Mouse (Mus musculus) neural tube, embryonic 12.5 days (tissue): ENCODE results near the gene Syk. TPM values are rescaled to one million over a fixed set of nuclear protein-coding genes. Genes with fewer than 3 reads are reported as not detected.

Experiments
- ATAC-seq: fragments of 200-750 bp; cut with Nextera tagmentation; 2 replicates; pipeline ENCODE4 v1.8.0; 2017; ENCODE audit warnings: low read depth, mild to moderate bottlenecking, moderate TSS enrichment, moderate library complexity; ENCODE audit not compliant: low FRiP score
- H3K27ac ChIP-seq: fragments of 300-500 bp; sonication (generic); 2 replicates; pipeline ENCODE4 v1.5.1; 2016
- H3K27me3 ChIP-seq: fragments of 300-500 bp; sonication (generic); replicated peaks from 2 replicates; pipeline ENCODE4 v1.6.1; 2016; ENCODE audit warnings: mild to moderate bottlenecking
- H3K36me3 ChIP-seq: fragments of 300-500 bp; sonication (generic); 2 replicates; pipeline ENCODE4 v1.6.1; 2016; ENCODE audit warnings: mild to moderate bottlenecking
- H3K4me1 ChIP-seq: fragments of 300-500 bp; sonication (generic); 2 replicates; pipeline ENCODE4 v1.6.1; 2016
- H3K4me2 ChIP-seq: fragments of 300-500 bp; sonication (generic); replicated peaks from 2 replicates; pipeline ENCODE4 v1.6.1; 2016; ENCODE audit warnings: mild to moderate bottlenecking
- H3K4me3 ChIP-seq: fragments of 300-500 bp; sonication (generic); 2 replicates; pipeline ENCODE4 v1.5.1; 2016
- H3K9ac ChIP-seq: fragments of 300-500 bp; sonication (generic); 2 replicates; pipeline ENCODE4 v1.6.1; 2016; ENCODE audit warnings: mild to moderate bottlenecking
- H3K9me3 ChIP-seq: fragments of 300-500 bp; sonication (generic); 2 replicates; pipeline ENCODE4 v1.6.1; 2016; ENCODE audit warnings: mild to moderate bottlenecking
- WGBS: fragments of 180-500 bp; shearing (Covaris S2); methylation state at CpG from one replicate; pipeline ENCODE4 v1.1.7; 2016; 5-methylcytosine and 5-hydroxymethylcytosine counted together
- polyA plus RNA-seq: library from polyadenylated mRNA; unstranded; fragments of >200 nt; fragmentation: Nextera tagmentation; extraction: Ambion mirVana; gene quantifications from 2 replicates; pipeline ENCODE4 v1.2.1, GENCODE M21; 2016

Syk gene
- polyA plus RNA-seq, 1 experiment from 2014 or later, result 3.0 TPM

GRCm38 (mm10) chr13:52607964-52608363 is 25.0 kb downstream of the Syk start:
- 91% methylated on average over 1 of the region's 1 CpGs for WGBS
- no peak for ATAC-seq

GRCm38 (mm10) chr13:52610463-52610862 is 27.5 kb downstream of the Syk start:
- Histone ChIP-seq H3K36me3 (no peaks in the 10 kb centered on the region), H3K4me3 (no peak overlapping the region), H3K4me2 (no peak overlapping the region), H3K9ac (no peak overlapping the region), H3K9me3 (no peaks in the 10 kb centered on the region), H3K4me1 (0 out of 2 replicates have a peak, but pooled peaks cover 3% of the 10 kb centered on the region), H3K27ac (no peak overlapping the region), H3K27me3 (no peaks in the 10 kb centered on the region)
- ATAC-seq, result no peak
- 91% methylated on average over 7 of the region's 7 CpGs for WGBS

More at GRCm38 (mm10) chr13:52607964-52608363, 25.0 kb downstream of the Syk start:
- Histone ChIP-seq H3K4me2 (no peak overlapping the region), H3K4me1 (0 out of 2 replicates have a peak, but pooled peaks cover 3% of the 10 kb centered on the region), H3K9ac (no peak overlapping the region), H3K9me3 (no peaks in the 10 kb centered on the region), H3K4me3 (no peak overlapping the region), H3K27ac (no peak overlapping the region), H3K36me3 (no peaks in the 10 kb centered on the region), H3K27me3 (no peaks in the 10 kb centered on the region)

GRCm38 (mm10) chr13:52613266-52613665 is 30.3 kb downstream of the Syk start:
- 75% methylated on average over 3 of the region's 3 CpGs for WGBS
- no peaks in the 10 kb centered on the region for H3K27me3 ChIP-seq
- no peak for ATAC-seq
- no peaks in the 10 kb centered on the region for H3K4me1 ChIP-seq
- no peak overlapping the region for H3K4me2 ChIP-seq
- no peaks in the 10 kb centered on the region for H3K9me3 ChIP-seq
- no peak overlapping the region for H3K4me3 ChIP-seq
- no peaks in the 10 kb centered on the region for H3K36me3 ChIP-seq
- no peak overlapping the region for H3K27ac ChIP-seq
- no peak overlapping the region for H3K9ac ChIP-seq

- no peak overlapping the region for H3K4me2 ChIP-seq
- H3K9me3 ChIP-seq, result no peaks in the 10 kb centered on the region
- H3K9ac ChIP-seq, result no peak overlapping the region
- H3K4me3 ChIP-seq, result no peak overlapping the region
- no peak for ATAC-seq
- no peaks in the 10 kb centered on the region for H3K27me3 ChIP-seq
- H3K4me1 ChIP-seq, result no peaks in the 10 kb centered on the region
- WGBS, result 72% methylated on average over 4 of the region's 4 CpGs
- no peaks in the 10 kb centered on the region for H3K36me3 ChIP-seq
- no peak overlapping the region for H3K27ac ChIP-seq
Observed at GRCm38 (mm10) chr13:52615085-52615484, 32.1 kb downstream of the Syk start.

- no peak for ATAC-seq
- no peaks in the 10 kb centered on the region for H3K4me1 ChIP-seq
- no peak overlapping the region for H3K4me3 ChIP-seq
- WGBS, result 74% methylated on average over 11 of the region's 11 CpGs
- no peaks in the 10 kb centered on the region for H3K9me3 ChIP-seq
- H3K36me3 ChIP-seq, result no peaks in the 10 kb centered on the region
- H3K4me2 ChIP-seq, result no peak overlapping the region
- no peak overlapping the region for H3K27ac ChIP-seq
- H3K27me3 ChIP-seq, result no peaks in the 10 kb centered on the region
- no peak overlapping the region for H3K9ac ChIP-seq
Observed at GRCm38 (mm10) chr13:52617096-52617714, 34.2 kb downstream of the Syk start.

- Histone ChIP-seq H3K4me2 (no peak overlapping the region), H3K4me3 (no peak overlapping the region), H3K9ac (no peak overlapping the region), H3K27ac (no peak overlapping the region), H3K9me3 (no peaks in the 10 kb centered on the region), H3K36me3 (no peaks in the 10 kb centered on the region), H3K27me3 (no peaks in the 10 kb centered on the region), H3K4me1 (no peaks in the 10 kb centered on the region)
- WGBS, result 89% methylated on average over 4 of the region's 4 CpGs
- no peak for ATAC-seq
Observed at GRCm38 (mm10) chr13:52618592-52618991, 35.6 kb downstream of the Syk start.

GRCm38 (mm10) chr13:52619482-52619881 is 36.5 kb downstream of the Syk start:
- no peak for ATAC-seq
- no peaks in the 10 kb centered on the region for H3K9me3 ChIP-seq
- H3K4me1 ChIP-seq, result no peaks in the 10 kb centered on the region
- H3K4me3 ChIP-seq, result no peak overlapping the region
- no peak overlapping the region for H3K9ac ChIP-seq
- no peaks in the 10 kb centered on the region for H3K27me3 ChIP-seq
- no peak overlapping the region for H3K27ac ChIP-seq
- WGBS, result 87% methylated on average over 5 of the region's 5 CpGs
- no peak overlapping the region for H3K4me2 ChIP-seq
- H3K36me3 ChIP-seq, result no peaks in the 10 kb centered on the region

- H3K36me3 ChIP-seq, result no peaks in the 10 kb centered on the region
- WGBS, result 63% methylated on average over 4 of the region's 4 CpGs
- H3K9me3 ChIP-seq, result no peaks in the 10 kb centered on the region
- H3K4me2 ChIP-seq, result no peak overlapping the region
- H3K9ac ChIP-seq, result no peak overlapping the region
- no peaks in the 10 kb centered on the region for H3K27me3 ChIP-seq
- no peaks in the 10 kb centered on the region for H3K4me1 ChIP-seq
- no peak overlapping the region for H3K4me3 ChIP-seq
- ATAC-seq, result no peak
- no peak overlapping the region for H3K27ac ChIP-seq
Observed at GRCm38 (mm10) chr13:52624038-52624437, 41.1 kb downstream of the Syk start.

GRCm38 (mm10) chr13:52628602-52629001 is 45.6 kb downstream of the Syk start:
- Histone ChIP-seq H3K4me1 (no peaks in the 10 kb centered on the region), H3K9me3 (no peaks in the 10 kb centered on the region)
- ATAC-seq, result no peak

GRCm38 (mm10) chr13:52631624-52632023 is 48.7 kb downstream of the Syk start:
- no peaks in the 10 kb centered on the region for H3K4me1 ChIP-seq
- H3K4me3 ChIP-seq, result no peak overlapping the region
- H3K4me2 ChIP-seq, result no peak overlapping the region
- no peak overlapping the region for H3K9ac ChIP-seq
- ATAC-seq, result no peak
- H3K9me3 ChIP-seq, result no peaks in the 10 kb centered on the region
- no peaks in the 10 kb centered on the region for H3K27me3 ChIP-seq
- H3K36me3 ChIP-seq, result no peaks in the 10 kb centered on the region
- H3K27ac ChIP-seq, result no peak overlapping the region
- 69% methylated on average over 4 of the region's 4 CpGs for WGBS

More at GRCm38 (mm10) chr13:52628602-52629001, 45.6 kb downstream of the Syk start:
- WGBS, result 37% methylated on average over 9 of the region's 9 CpGs
- H3K4me3 ChIP-seq, result no peak overlapping the region
- no peak overlapping the region for H3K27ac ChIP-seq
- no peaks in the 10 kb centered on the region for H3K36me3 ChIP-seq
- no peaks in the 10 kb centered on the region for H3K27me3 ChIP-seq
- no peak overlapping the region for H3K9ac ChIP-seq
- H3K4me2 ChIP-seq, result no peak overlapping the region

GRCm38 (mm10) chr13:52635484-52635883 is 52.5 kb downstream of the Syk start:
- Histone ChIP-seq H3K9me3 (no peaks in the 10 kb centered on the region), H3K36me3 (no peaks in the 10 kb centered on the region), H3K27ac (no peak overlapping the region), H3K27me3 (no peaks in the 10 kb centered on the region), H3K9ac (no peak overlapping the region), H3K4me1 (no peaks in the 10 kb centered on the region), H3K4me2 (no peak overlapping the region), H3K4me3 (no peak overlapping the region)
- 86% methylated on average over 3 of the region's 3 CpGs for WGBS
- no peak for ATAC-seq

- H3K4me2 ChIP-seq, result no peak overlapping the region
- no peaks in the 10 kb centered on the region for H3K36me3 ChIP-seq
- WGBS, result 89% methylated on average over 10 of the region's 10 CpGs
- H3K27ac ChIP-seq, result no peak overlapping the region
- no peak for ATAC-seq
- no peaks in the 10 kb centered on the region for H3K4me1 ChIP-seq
- no peak overlapping the region for H3K4me3 ChIP-seq
- H3K9me3 ChIP-seq, result no peaks in the 10 kb centered on the region
- H3K9ac ChIP-seq, result no peak overlapping the region
- no peaks in the 10 kb centered on the region for H3K27me3 ChIP-seq
Observed at GRCm38 (mm10) chr13:52636176-52636748, 53.3 kb downstream of the Syk start.

- peaks cover 7% of the 10 kb centered on the region for H3K4me1 ChIP-seq
- no peak for ATAC-seq
- H3K36me3 ChIP-seq, result no peaks in the 10 kb centered on the region
- H3K9ac ChIP-seq, result no peak overlapping the region
- H3K27ac ChIP-seq, result no peak overlapping the region
- no peaks in the 10 kb centered on the region for H3K27me3 ChIP-seq
- no peaks in the 10 kb centered on the region for H3K9me3 ChIP-seq
- no peak overlapping the region for H3K4me2 ChIP-seq
- 73% methylated on average over 3 of the region's 3 CpGs for WGBS
- H3K4me3 ChIP-seq, result no peak overlapping the region
Observed at GRCm38 (mm10) chr13:52646566-52646965, 63.6 kb downstream of the Syk start.
